Mouse (Mus musculus) telencephalon, adult 2 months (tissue): ENCODE data around the gene Slc2a2.

ENCODE experiments used
- DNase-seq: peaks from one replicate; pipeline ENCODE4 v3.0.0-alpha.2; 2011; ENCODE audit warnings: low read depth, low spot score

Gene Slc2a2

GRCm38 (mm10) chr3:28697797-28698196 is at the start of gene Slc2a2:
Slc2a2 (plus strand) TSS chr3:28697903.
- no peak for DNase-seq

- no peak for DNase-seq
Observed at GRCm38 (mm10) chr3:28652574-28652973, 45.1 kb upstream of the Slc2a2 start.

- no peak for DNase-seq
Observed at GRCm38 (mm10) chr3:28653043-28653442, 44.7 kb upstream of the Slc2a2 start.

GRCm38 (mm10) chr3:28654740-28655139 is 43.0 kb upstream of the Slc2a2 start:
- DNase-seq: peak; percentile 17

- DNase-seq: no peak
Observed at GRCm38 (mm10) chr3:28658349-28658748, 39.4 kb upstream of the Slc2a2 start.

- DNase-seq: no peak
Observed at GRCm38 (mm10) chr3:28680851-28681250, 16.9 kb upstream of the Slc2a2 start.

GRCm38 (mm10) chr3:28681866-28682265 is 15.8 kb upstream of the Slc2a2 start:
- DNase-seq: no peak

- no peak for DNase-seq
Observed at GRCm38 (mm10) chr3:28682411-28682810, 15.3 kb upstream of the Slc2a2 start.

- DNase-seq: no peak
Observed at GRCm38 (mm10) chr3:28685510-28685909, 12.2 kb upstream of the Slc2a2 start.

- DNase-seq: no peak
Observed at GRCm38 (mm10) chr3:28694811-28695210, 2.9 kb upstream of the Slc2a2 start.

- DNase-seq: no peak
Observed at GRCm38 (mm10) chr3:28695608-28696007, 2.1 kb upstream of the Slc2a2 start.

GRCm38 (mm10) chr3:28696162-28696561 is 1.5 kb upstream of the Slc2a2 start:
- DNase-seq: no peak

- DNase-seq: no peak
Observed at GRCm38 (mm10) chr3:28699601-28700000, 1.9 kb downstream of the Slc2a2 start.

- no peak for DNase-seq
Observed at GRCm38 (mm10) chr3:28705522-28706137, 7.9 kb downstream of the Slc2a2 start.

- no peak for DNase-seq
Observed at GRCm38 (mm10) chr3:28706736-28707135, 9.0 kb downstream of the Slc2a2 start.

GRCm38 (mm10) chr3:28709740-28710139 is 12.0 kb downstream of the Slc2a2 start:
- DNase-seq: no peak

- DNase-seq: no peak
Observed at GRCm38 (mm10) chr3:28713913-28714698, 16.4 kb downstream of the Slc2a2 start.

GRCm38 (mm10) chr3:28718521-28718920 is 20.8 kb downstream of the Slc2a2 start:
- no peak for DNase-seq

- DNase-seq: no peak
Observed at GRCm38 (mm10) chr3:28721218-28721617, 23.5 kb downstream of the Slc2a2 start.

- DNase-seq: no peak
Observed at GRCm38 (mm10) chr3:28721838-28722237, 24.1 kb downstream of the Slc2a2 start.

GRCm38 (mm10) chr3:28722531-28722930 is 24.8 kb downstream of the Slc2a2 start:
- no peak for DNase-seq

GRCm38 (mm10) chr3:28723534-28723933 is 25.8 kb downstream of the Slc2a2 start:
- no peak for DNase-seq

GRCm38 (mm10) chr3:28725203-28725602 is 27.5 kb downstream of the Slc2a2 start:
- no peak for DNase-seq
